Mouse (Mus musculus) spleen, embryonic (tissue): ENCODE results near the gene Per1.

Source experiments
- CTCF ChIA-PET: fragments of 350-600 bp; sonication (Branson Sonifier 250); formaldehyde crosslinking; loops from one replicate; lab custom pipeline; 2022; lab: Charles Lee

The Per1 gene

DNA sequence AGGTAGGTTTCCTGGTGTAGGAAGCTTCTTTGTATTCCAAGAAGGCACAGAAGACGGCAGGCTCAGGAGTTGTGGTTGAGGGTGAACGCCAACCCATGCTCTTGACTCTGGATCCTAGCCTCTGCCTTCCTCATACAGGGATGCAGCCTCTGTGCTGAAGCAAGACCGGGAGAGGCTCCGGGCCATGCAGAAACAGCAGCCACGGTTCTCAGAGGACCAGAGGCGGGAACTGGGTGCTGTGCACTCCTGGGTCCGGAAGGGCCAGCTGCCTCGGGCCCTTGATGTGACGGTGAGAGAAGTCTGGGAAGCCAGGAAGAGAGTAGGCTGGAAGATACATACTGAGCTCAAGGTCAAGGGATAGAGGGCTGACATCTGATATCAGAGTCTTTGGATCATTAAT is 13.2 kb downstream of the Per1 start:
- CTCF ChIA-PET, result interaction anchor here (0.9 kb wide), 1 partner anchor 16 kb away, joined by 4 read pairs; no protein-coding TSS in a partner anchor

- CTCF ChIA-PET, result interaction anchor here (0.8 to 2.6 kb wide), 4 partner anchors 8 to 17 kb away, joined by 4 to 12 read pairs (median 4); no protein-coding TSS in a partner anchor
Observed at GRCm38 (mm10) chr11:69109032-69109900, 14.2 kb downstream of the Per1 start.

DNA sequence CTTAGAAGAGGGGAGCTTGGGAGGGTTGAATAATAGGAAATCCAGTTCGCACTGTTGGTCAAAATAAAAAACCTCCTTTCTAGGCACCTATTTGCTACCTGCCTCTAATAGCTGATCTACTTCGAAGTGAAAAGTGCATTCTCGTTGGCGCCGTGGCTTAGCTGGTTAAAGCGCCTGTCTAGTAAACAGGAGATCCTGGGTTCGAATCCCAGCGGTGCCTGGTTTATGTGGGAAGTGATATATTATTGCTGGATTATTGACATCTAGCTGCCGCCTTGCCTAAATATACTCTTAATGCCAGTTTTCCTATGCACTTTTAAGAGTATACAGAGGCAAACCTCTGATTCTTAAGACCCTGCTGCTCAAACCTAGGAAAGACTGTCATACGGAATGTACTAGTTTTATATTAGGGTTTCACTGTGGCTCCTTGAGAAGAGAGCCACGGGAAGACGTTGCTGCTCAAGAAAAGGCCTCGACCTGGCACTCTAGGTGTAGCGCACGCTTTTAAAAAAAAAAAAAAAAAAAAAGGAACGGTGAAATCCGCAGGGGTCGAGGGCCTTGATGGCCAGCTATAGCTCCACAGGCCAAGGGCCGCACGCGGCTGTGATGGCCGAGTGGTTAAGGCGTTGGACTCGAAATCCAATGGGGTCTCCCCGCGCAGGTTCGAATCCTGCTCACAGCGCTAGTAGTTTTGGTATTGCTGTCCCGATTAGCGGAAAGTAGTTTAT is 15.5 kb downstream of the Per1 start:
- CTCF ChIA-PET, result interaction anchor here (0.7 to 2.6 kb wide), 4 partner anchors 9 to 47 kb away, joined by 3 to 12 read pairs (median 4); no protein-coding TSS in a partner anchor

GRCm38 (mm10) chr11:69111051-69111810 is 16.2 kb downstream of the Per1 start:
- CTCF ChIA-PET, result interaction anchor here (0.5 to 2.6 kb wide), 4 partner anchors 10 to 48 kb away, joined by 3 to 12 read pairs (median 5); no protein-coding TSS in a partner anchor

- CTCF ChIA-PET, result interaction anchor here (0.5 to 2.6 kb wide), 3 partner anchors 11 to 44 kb away, joined by 4 to 12 read pairs (median 6); no protein-coding TSS in a partner anchor
Observed at GRCm38 (mm10) chr11:69111865-69112264, 16.8 kb downstream of the Per1 start.

DNA sequence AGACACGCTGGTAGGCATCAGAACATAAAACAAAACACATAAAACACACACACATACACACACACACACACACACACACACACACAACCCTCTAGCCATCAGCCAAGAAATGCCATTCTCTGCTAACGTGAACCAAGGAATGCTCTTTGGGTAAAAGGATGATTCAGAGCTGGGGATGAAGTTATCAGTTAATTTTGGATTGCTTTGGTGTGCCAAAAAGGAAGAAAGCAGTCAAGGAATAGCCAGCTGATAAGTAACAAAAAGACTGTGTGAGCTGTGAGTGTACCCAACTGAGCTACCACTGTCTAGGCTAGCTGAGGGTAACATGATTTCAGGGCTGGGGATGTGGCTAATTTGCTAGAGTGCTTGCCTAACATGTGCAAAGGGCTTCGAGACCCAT is 19.0 kb downstream of the Per1 start:
- CTCF ChIA-PET, result interaction anchor here (0.6 to 2.8 kb wide), 4 partner anchors 8 to 513 kb away, joined by 3 to 10 read pairs (median 4); no protein-coding TSS in a partner anchor

DNA sequence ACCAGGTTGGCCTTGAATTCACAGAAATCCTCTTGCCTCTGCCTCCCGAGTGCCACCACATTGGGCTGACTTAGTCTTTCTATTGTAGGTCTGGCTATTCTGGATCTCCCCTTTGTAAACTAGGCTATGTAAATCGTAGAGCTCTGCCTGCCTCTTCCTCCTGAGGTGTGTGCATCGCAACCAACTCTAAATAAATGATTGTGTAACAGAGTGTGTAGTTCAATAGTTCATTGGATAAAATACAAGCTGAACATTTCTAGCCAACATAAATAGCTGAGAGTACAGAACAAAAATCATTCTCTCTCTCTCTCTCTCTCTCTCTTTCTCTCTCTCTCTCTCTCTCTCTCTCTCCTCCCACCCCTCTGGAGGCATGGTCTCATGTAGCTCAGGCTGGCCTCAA is 19.6 kb downstream of the Per1 start:
- CTCF ChIA-PET, result interaction anchor here (0.6 to 2.8 kb wide), 3 partner anchors 11 to 513 kb away, joined by 3 to 10 read pairs (median 4); no protein-coding TSS in a partner anchor

- CTCF ChIA-PET, result interaction anchor here (2.8 kb wide), 1 partner anchor 14 kb away, joined by 10 read pairs; no protein-coding TSS in a partner anchor
Observed at GRCm38 (mm10) chr11:69116843-69117242, 21.8 kb downstream of the Per1 start.

DNA sequence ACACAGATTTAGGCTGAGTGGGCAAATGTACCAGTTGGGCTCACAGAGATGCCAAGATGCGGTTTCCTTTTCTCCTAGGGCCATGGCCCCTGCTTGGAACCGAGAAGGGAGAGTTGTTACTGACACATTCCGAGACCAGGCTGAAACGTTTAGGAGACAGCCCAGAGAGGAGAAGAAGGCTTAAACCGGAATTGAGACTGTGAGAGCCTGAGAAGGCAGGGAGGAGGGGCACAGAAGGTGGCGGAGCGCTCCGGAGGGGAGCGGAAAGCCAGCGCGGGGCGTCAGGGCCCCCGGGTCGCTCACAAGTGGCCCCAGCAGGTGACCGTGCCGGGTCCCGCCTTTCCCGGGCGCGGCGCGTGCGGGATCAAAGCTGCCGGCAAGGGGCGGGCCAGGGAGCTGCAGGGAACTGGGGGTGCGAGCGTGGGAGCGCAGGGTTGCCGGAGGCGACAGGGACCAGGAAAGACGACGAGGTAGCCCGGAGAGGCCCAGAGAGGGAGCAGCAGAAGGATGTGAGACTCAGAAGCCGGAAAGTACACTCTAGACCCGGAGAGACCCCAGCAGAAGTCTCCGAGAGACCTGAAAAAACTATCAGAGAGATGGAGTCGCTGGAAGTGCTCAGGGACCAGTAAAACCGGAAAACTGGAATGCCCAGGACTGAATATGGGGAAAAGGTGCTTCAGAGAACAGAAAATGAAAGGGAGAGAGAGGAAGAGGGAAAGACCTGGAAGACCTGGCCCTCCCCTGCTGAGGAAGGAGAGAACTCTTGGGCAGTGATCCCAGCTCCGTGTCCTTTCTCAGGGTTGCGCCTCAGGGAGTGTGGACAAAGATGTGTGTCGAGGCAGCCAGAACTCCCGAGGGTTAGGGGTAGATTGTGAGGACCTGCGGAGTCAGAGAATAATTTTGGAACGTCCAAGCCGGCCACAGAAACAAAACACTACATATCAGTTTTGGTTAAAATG is 23.0 kb downstream of the Per1 start:
- CTCF ChIA-PET, result interaction anchor here (1.8 kb wide), 1 partner anchor 14 kb away, joined by 3 read pairs; no protein-coding TSS in a partner anchor

GRCm38 (mm10) chr11:69118765-69119164 is 23.7 kb downstream of the Per1 start:
- CTCF ChIA-PET, result interaction anchor here (0.5 to 1.8 kb wide), 2 partner anchors 15 to 152 kb away, joined by 3 to 8 read pairs; no protein-coding TSS in a partner anchor

DNA sequence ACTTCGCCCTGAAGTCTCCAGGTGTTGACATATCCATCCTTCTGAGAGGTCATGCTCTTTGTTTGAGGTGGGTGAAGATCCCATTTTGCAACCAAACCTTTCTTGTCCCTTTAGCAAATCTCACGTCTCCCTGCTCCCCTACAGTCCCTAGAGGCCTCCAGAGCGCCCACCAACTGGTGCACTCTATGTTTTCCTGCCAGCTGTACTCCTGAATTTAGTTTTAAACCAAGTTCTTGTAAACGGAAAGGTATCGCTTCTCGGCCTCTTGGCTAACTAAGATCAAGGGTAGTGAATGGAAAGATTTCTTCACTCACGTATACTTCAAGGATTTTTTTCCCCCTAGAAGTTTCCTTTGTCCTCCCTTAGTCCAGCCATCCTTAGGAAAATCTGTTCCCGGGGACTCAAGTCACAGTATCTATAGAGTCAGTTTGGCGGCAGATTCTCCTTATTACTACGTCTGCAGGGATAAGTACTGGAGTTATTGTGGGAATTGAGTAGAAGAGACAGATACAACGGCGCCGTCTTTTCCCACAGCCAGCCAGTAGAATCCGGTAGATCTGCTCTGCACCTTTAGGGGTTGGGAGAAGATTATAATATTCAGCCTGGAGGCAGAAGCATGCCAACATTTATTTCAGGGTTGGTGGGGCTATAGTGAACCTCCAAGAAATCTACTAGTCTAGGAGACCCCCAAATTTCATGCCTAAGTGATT is 24.6 kb downstream of the Per1 start:
- CTCF ChIA-PET, result interaction anchor here (0.6 to 1.8 kb wide), 4 partner anchors 16 to 64 kb away, joined by 3 to 12 read pairs (median 7); no protein-coding TSS in a partner anchor

DNA sequence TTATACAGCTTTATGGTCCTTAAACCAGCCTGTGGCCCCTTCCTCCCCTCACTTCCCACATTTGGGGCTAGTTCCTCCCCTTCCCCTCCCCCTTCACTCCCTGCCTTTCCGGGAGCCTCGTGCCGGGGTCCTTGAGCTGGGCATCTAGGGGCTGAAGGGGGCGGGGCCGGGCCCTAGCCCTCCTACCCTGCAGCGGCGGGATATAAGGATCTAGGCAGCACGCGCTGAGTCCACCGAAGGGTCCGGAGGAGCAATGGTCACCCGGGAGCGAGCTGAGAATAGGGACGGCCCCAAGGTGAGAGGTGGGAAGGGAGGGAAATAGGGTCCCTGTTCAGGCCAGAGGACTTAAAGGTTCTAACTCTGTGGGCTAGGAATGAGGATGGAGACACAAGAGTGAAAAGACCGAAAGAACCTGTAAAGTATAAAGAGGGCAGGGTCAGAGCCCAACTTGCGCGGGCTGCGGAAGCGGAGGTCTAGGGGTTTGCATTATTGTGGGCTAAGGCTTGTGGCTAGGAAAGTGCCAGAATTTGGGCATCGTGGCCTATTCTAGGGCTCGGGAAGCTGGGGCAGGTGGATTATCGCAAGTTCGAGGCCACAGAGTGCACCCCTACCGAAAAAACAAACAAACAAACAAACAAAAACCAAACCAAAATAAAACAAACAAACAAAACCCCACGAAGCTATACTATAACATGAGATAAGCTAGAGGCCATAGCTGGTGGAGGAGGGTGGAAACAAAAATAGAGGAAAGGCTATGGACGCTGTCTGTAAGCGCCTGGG is 25.4 kb downstream of the Per1 start, which contains the start of gene Hes7:
Hes7 (plus strand) TSS at position 184 of the 780 bp plus-strand sequence.
- CTCF ChIA-PET, result interaction anchor here (0.6 to 0.7 kb wide), 3 partner anchors 28 to 65 kb away, joined by 3 to 12 read pairs (median 11); no protein-coding TSS in a partner anchor

DNA sequence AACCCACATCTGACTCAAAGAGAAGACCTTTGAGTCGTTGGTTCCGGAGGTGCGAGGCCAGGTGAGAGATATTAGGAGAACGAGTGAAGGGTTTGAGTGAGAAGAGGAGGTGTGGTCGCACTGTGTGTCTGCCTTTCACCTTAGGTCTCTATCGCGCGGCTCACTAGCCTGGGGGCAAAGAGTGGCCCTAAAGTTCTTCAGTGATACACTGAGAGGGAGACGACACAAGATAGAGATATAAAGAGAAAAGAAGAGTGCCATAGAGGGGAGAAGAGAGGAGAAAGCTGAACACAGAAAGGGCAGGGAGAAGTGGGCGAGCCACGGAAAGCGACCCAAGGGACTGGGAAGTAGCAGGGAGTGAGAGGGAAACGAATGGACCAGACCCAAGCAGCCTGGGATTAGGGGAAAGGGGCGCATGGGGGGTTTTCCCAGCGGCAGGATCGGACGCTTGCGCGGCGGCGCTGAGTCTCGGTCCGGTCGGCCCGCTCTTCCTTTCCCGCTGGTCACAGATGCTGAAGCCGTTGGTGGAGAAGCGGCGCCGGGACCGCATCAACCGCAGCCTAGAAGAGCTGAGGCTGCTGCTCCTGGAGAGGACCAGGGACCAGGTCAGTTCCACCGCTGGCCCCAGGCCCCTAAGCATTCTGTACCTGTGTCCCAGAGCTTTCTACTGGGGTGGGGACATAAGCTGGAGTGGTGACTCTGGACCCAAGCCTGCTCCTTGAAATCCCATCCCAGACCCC is 26.2 kb downstream of the Per1 start:
- CTCF ChIA-PET, result interaction anchor here (0.7 to 3.1 kb wide), 4 partner anchors 7 to 75 kb away, joined by 3 to 28 read pairs (median 4); no protein-coding TSS in a partner anchor

DNA sequence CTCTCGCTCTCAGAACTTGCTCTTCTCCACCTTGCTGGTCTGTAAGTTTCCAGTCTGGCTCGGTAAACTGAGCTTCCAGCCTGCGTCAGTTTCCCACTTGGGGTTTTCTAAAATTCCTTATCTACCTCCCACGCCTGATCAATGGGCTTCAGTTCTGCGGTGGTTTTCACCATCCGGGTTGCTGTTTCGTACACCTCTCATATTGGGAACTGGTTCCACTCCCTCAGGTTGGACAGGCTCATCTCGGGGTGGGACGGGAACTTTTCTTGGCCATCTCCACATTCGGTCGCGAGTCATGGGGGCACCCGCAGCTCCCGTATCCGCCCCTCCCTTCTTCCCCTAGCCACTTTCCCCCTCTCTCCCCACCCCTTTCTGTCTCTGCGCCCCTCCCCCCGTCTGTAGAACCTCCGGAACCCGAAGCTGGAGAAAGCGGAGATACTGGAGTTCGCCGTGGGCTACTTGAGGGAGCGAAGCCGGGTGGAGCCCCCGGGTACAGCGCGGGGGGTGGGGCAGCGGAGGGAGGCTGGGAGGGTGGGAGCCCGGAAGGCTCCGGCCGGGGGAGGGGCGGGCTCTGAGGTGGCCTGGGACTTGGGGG is 26.8 kb downstream of the Per1 start:
- CTCF ChIA-PET, result interaction anchor here (0.5 to 3.1 kb wide), 8 partner anchors 8 to 76 kb away, joined by 3 to 28 read pairs (median 4); partner anchors contain the start of gene Tmem107

GRCm38 (mm10) chr11:69122336-69122951 is 27.4 kb downstream of the Per1 start, which contains the start of gene 9130213A22Rik:
TSS of gene 9130213A22Rik (minus strand) at chr11:69122589.
- CTCF ChIA-PET, result interaction anchor here (0.5 to 3.1 kb wide), 8 partner anchors 29 to 120 kb away, joined by 3 to 28 read pairs (median 5); partner anchors contain the start of gene Tmem107
